Mouse (Mus musculus): Measurements from ENCODE around the gene Cracr2b. TPM values are rescaled to one million over a fixed set of nuclear protein-coding genes. Genes with fewer than 3 reads are reported as not detected.

Cracr2b gene
- polyA plus RNA-seq, 1 experiment from 2014 or later, result 4.8 TPM

DNA sequence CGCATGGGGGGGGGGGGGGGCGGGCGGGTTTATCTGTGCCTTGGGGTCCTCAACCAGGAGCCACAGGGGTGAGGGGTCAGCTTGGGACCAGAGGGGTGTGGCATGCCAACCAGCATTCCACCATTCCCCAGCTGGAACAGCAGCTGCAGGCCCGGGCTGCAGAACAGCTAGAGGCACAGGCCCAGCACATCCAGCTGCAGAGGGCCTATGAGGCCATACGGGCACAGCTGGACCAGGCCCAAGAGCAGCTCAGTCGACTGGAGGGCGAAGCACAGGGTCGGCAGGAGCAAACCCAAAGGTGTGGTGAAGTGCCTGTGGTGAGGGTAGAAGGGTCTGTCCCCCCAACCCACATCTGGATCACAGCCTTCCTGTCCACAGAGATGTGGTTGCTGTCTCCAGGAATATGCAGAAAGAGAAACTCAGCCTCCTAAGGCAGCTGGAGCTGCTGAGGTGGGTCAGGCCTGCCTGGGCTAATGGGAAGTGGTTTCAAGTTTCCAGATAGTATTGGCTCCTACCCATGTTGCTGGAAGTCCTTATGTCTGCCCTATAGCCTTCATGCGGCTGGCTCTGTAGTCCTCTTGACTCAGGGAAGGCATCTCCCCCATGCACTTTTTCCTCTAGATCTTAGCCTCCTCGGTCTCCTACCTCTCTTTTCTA, 4.6 kb downstream of the Cracr2b start:
- H3K9me3 ChIP-seq (replicated peaks; ENCODE audit: control insufficient read depth, low read length), result no peaks in the 10 kb centered on the region
- peaks cover 37% of the 10 kb centered on the region for H3K4me1 ChIP-seq (ENCODE audit: control insufficient read depth, low read depth, low read length)
- no peak for ATAC-seq (ENCODE audit: low read depth)
- no peak overlapping the region for H3K27ac ChIP-seq (ENCODE audit: low read length)
- 50% methylated on average over 10 of the region's 10 CpGs for WGBS (ENCODE audit: insufficient replicate concordance)
- peaks cover 5% of the 10 kb centered on the region for H3K36me3 ChIP-seq (ENCODE audit: control insufficient read depth, insufficient read depth)
- no peak overlapping the region for H3K4me2 ChIP-seq (ENCODE audit: low read depth, low read length)
- no peak overlapping the region for H3K9ac ChIP-seq (ENCODE audit: low read depth, low read length)
- H3K27me3 ChIP-seq (ENCODE audit: control insufficient read depth, insufficient read depth, low read depth, low read length), result peaks cover 62% of the 10 kb centered on the region
- H3K4me3 ChIP-seq (ENCODE audit: low read depth, low read length), result no peak overlapping the region

DNA sequence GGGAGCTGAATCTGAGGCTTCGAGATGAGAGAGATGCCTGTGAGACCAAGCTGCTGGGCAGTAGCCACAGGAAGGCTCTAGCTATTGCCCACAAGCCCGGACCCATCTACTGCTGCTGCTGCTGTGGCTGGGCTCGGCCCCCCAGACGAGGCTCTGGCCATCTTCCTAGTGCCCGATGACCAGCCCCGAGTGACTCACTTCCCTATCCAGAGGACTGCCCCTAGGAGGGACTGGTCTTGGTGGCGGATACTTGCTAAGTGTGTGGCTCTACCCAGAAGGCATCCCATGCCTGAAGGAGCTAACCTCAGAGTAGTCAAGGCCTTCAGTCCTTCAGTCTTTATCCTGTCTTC, 5.1 kb downstream of the Cracr2b start:
- no peak for ATAC-seq (ENCODE audit: low read depth)
- peaks cover 7% of the 10 kb centered on the region for H3K36me3 ChIP-seq (ENCODE audit: control insufficient read depth, insufficient read depth)
- H3K27me3 ChIP-seq (ENCODE audit: control insufficient read depth, insufficient read depth, low read depth, low read length), result peaks cover 57% of the 10 kb centered on the region
- peaks cover 37% of the 10 kb centered on the region for H3K4me1 ChIP-seq (ENCODE audit: control insufficient read depth, low read depth, low read length)
- H3K9ac ChIP-seq (ENCODE audit: low read depth, low read length), result no peak overlapping the region
- no peak overlapping the region for H3K4me2 ChIP-seq (ENCODE audit: low read depth, low read length)
- no peak overlapping the region for H3K27ac ChIP-seq (ENCODE audit: low read length)
- no peaks in the 10 kb centered on the region for H3K9me3 ChIP-seq (replicated peaks; ENCODE audit: control insufficient read depth, low read length)
- H3K4me3 ChIP-seq (ENCODE audit: low read depth, low read length), result no peak overlapping the region
- 57% methylated on average over 7 of the region's 7 CpGs for WGBS (ENCODE audit: insufficient replicate concordance)

DNA sequence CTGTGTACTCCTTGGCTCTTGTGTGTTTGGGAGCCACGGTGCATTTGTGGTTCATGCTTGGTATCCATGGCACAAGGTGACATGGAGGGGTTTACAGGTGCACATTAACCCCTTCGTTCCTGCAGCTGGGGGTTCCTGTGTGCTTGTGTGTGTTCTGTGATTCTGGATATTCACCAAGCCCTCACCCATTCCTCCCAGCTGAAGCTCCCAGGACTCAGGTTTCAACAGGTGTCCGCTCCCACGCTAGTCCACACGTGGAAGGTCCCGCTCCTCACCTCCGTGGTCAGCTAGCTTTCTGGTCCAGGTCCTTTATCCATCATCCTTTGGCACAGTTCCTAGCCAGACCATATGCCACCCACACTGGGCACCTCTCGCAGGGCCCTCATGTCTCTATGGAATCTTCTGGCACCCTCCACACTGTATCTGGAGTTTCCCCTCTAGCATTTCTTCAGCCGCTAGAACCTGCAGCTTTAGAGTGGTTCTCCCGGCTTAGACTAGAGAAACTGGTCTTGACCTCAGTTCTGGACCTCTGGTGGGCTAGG, 5.8 kb downstream of the Cracr2b start:
- Histone ChIP-seq H3K4me3 (ENCODE audit: low read depth, low read length) (peak overlapping the region; percentile 75), H3K9ac (ENCODE audit: low read depth, low read length) (peak overlapping the region; percentile 85), H3K36me3 (ENCODE audit: control insufficient read depth, insufficient read depth) (peaks cover 9% of the 10 kb centered on the region), H3K27me3 (ENCODE audit: control insufficient read depth, insufficient read depth, low read depth, low read length) (peaks cover 51% of the 10 kb centered on the region), H3K9me3 (replicated peaks; ENCODE audit: control insufficient read depth, low read length) (no peaks in the 10 kb centered on the region), H3K4me1 (ENCODE audit: control insufficient read depth, low read depth, low read length) (peaks cover 37% of the 10 kb centered on the region), H3K4me2 (ENCODE audit: low read depth, low read length) (peak overlapping the region; percentile 97), H3K27ac (ENCODE audit: low read length) (0 out of 2 replicates have a peak overlapping the region, but pooled peaks have one; percentile 45)
- WGBS (ENCODE audit: insufficient replicate concordance), result 57% methylated on average over 10 of the region's 10 CpGs
- ATAC-seq (ENCODE audit: low read depth), result no peak

DNA sequence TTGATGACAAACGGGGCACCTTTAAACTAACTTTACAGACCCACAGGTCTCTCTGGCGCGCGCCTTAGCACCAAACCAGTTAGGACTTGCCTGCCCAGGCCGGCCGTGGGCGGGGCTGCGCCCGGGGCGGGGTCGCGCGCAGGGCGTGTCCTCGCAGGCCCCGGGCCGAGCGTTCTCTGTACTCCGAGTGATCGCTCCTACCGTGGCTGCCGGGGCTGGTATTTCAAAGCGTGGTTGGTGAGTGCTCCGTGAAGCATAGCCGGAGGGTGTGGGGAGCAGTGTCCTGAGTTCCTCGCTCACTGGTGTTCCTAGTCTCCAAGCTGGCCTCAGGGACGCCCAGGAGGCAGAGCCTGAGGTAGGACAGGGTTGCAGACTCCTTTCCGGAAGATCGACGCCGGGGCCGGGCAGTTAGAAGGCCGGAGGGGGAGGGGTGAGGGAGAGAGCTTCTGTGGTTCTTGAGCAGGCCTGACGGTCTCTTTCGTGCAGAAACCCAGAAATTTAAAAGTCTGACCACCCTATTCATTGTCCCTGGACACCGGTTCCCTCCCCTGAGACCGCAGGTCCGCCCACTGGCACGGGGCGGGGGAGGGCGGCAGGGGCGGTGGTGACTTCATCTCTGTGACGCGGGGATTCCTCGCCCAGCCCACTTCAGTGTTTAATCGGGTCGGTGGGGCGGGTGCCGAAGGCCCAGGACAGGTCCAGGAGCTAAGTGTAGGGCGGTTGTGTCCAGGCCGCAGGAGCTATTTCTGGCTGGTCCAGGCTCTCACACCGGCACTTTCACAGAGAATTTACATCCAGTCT, 6.5 kb downstream of the Cracr2b start, which contains the start of gene Cd151:
TSS of gene Cd151 (plus strand) at position 163 of the 801 bp plus-strand sequence.
- H3K4me1 ChIP-seq (ENCODE audit: control insufficient read depth, low read depth, low read length), result peaks cover 37% of the 10 kb centered on the region
- under 1% methylated on average over 52 of the region's 52 CpGs for WGBS (ENCODE audit: insufficient replicate concordance)
- H3K9me3 ChIP-seq (replicated peaks; ENCODE audit: control insufficient read depth, low read length), result no peaks in the 10 kb centered on the region
- peak within 1 kb of the TSS; percentile 85 for H3K9ac ChIP-seq (ENCODE audit: low read depth, low read length)
- H3K4me3 ChIP-seq (ENCODE audit: low read depth, low read length), result peak within 1 kb of the TSS; percentile 75
- H3K27me3 ChIP-seq (ENCODE audit: control insufficient read depth, insufficient read depth, low read depth, low read length), result peaks cover 43% of the 10 kb centered on the region
- peak within 1 kb of the TSS; percentile 75 for H3K27ac ChIP-seq (ENCODE audit: low read length)
- H3K4me2 ChIP-seq (ENCODE audit: low read depth, low read length), result peak within 1 kb of the TSS; percentile 97
- peak; percentile 89 for ATAC-seq (ENCODE audit: low read depth)
- H3K36me3 ChIP-seq (ENCODE audit: control insufficient read depth, insufficient read depth), result peaks cover 9% of the 10 kb centered on the region

DNA sequence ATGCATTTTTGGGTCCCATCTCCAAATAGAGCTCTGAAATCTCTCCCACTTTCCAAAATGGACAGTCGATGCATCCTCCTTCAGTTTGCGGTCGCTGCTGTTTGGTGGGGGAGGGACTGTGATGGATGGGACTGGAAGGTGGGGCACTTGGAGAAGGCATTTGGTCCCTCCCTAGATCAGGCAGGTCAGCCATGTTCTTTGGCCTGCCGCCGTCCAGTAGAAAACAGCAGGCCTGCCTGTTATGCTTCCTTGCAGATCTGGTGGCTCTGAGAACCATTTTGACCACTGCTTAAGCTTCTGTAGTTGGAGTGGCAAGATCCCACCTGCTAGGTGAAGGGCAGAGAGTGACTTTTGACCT, 7.2 kb downstream of the Cracr2b start:
- peaks cover 37% of the 10 kb centered on the region for H3K4me1 ChIP-seq (ENCODE audit: control insufficient read depth, low read depth, low read length)
- H3K36me3 ChIP-seq (ENCODE audit: control insufficient read depth, insufficient read depth), result peaks cover 12% of the 10 kb centered on the region
- H3K9ac ChIP-seq (ENCODE audit: low read depth, low read length), result peak overlapping the region; percentile 85
- peak overlapping the region; percentile 75 for H3K27ac ChIP-seq (ENCODE audit: low read length)
- H3K9me3 ChIP-seq (replicated peaks; ENCODE audit: control insufficient read depth, low read length), result no peaks in the 10 kb centered on the region
- WGBS (ENCODE audit: insufficient replicate concordance), result 26% methylated on average over 5 of the region's 5 CpGs
- H3K4me2 ChIP-seq (ENCODE audit: low read depth, low read length), result peak overlapping the region; percentile 97
- no peak for ATAC-seq (ENCODE audit: low read depth)
- peaks cover 36% of the 10 kb centered on the region for H3K27me3 ChIP-seq (ENCODE audit: control insufficient read depth, insufficient read depth, low read depth, low read length)
- H3K4me3 ChIP-seq (ENCODE audit: low read depth, low read length), result peak overlapping the region; percentile 75

DNA sequence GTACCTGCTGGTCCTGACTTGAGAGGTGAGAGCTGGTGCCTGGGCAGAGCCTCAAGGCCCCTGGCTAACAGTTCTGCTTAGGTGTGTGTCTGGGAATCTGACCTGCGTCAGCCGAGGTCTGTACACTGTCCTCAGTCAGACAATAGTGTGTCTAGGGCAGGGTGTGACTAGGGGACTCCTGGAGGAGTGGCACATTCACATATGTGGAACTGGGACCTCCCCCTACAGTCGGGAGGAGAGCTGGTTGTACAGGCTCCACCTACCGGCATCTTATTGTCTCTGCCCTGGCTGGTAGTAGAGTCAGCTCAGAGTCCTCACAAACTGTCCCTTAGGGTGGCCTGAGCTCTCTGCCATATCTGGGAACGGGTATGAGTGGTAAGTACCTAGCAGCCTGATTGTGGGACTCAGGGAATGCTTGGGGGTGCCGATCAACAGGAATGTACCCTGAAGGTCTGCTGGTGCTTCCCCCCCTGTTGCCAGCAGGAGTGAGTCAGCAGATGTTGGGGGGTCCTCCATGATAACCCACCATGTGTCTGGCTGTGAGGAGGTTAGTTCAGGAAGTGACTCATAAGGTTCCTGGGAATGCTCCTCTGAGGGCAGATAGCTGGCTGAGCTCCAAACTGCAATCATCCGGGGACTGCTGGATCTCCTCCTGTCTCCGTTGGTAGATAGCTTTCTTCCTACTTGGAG, 7.8 kb downstream of the Cracr2b start:
- peak; percentile 47 for ATAC-seq (ENCODE audit: low read depth)
- Histone ChIP-seq H3K36me3 (ENCODE audit: control insufficient read depth, insufficient read depth) (peaks cover 12% of the 10 kb centered on the region), H3K4me2 (ENCODE audit: low read depth, low read length) (peak overlapping the region; percentile 97), H3K27me3 (ENCODE audit: control insufficient read depth, insufficient read depth, low read depth, low read length) (peaks cover 31% of the 10 kb centered on the region), H3K9ac (ENCODE audit: low read depth, low read length) (peak overlapping the region; percentile 85), H3K4me3 (ENCODE audit: low read depth, low read length) (peak overlapping the region; percentile 75), H3K9me3 (replicated peaks; ENCODE audit: control insufficient read depth, low read length) (no peaks in the 10 kb centered on the region), H3K27ac (ENCODE audit: low read length) (peak overlapping the region; percentile 75), H3K4me1 (ENCODE audit: control insufficient read depth, low read depth, low read length) (peaks cover 42% of the 10 kb centered on the region)
- 5% methylated on average over 8 of the region's 8 CpGs for WGBS (ENCODE audit: insufficient replicate concordance)

DNA sequence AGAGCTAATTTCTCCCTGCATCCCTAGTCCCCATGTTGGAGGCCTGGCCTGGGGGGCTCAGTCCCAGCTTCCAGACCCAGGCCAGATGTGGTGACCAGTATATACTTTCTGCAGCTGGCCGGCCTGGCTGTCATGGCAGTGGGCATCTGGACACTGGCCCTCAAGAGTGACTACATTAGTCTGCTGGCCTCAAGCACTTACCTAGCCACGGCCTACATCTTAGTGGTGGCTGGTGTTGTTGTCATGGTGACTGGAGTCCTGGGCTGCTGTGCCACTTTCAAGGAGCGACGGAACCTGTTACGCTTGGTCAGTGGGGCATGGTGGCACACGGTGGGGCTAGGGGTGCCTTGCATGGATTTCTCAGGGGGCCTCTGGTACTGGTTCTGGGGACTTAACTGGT, 8.5 kb downstream of the Cracr2b start:
- no peak for ATAC-seq (ENCODE audit: low read depth)
- H3K4me2 ChIP-seq (ENCODE audit: low read depth, low read length), result no peak overlapping the region
- 82% methylated on average over 6 of the region's 6 CpGs for WGBS (ENCODE audit: insufficient replicate concordance)
- peaks cover 24% of the 10 kb centered on the region for H3K27me3 ChIP-seq (ENCODE audit: control insufficient read depth, insufficient read depth, low read depth, low read length)
- no peak overlapping the region for H3K4me3 ChIP-seq (ENCODE audit: low read depth, low read length)
- no peaks in the 10 kb centered on the region for H3K9me3 ChIP-seq (replicated peaks; ENCODE audit: control insufficient read depth, low read length)
- no peak overlapping the region for H3K9ac ChIP-seq (ENCODE audit: low read depth, low read length)
- H3K4me1 ChIP-seq (ENCODE audit: control insufficient read depth, low read depth, low read length), result peaks cover 47% of the 10 kb centered on the region
- no peak overlapping the region for H3K27ac ChIP-seq (ENCODE audit: low read length)
- peaks cover 12% of the 10 kb centered on the region for H3K36me3 ChIP-seq (ENCODE audit: control insufficient read depth, insufficient read depth)

DNA sequence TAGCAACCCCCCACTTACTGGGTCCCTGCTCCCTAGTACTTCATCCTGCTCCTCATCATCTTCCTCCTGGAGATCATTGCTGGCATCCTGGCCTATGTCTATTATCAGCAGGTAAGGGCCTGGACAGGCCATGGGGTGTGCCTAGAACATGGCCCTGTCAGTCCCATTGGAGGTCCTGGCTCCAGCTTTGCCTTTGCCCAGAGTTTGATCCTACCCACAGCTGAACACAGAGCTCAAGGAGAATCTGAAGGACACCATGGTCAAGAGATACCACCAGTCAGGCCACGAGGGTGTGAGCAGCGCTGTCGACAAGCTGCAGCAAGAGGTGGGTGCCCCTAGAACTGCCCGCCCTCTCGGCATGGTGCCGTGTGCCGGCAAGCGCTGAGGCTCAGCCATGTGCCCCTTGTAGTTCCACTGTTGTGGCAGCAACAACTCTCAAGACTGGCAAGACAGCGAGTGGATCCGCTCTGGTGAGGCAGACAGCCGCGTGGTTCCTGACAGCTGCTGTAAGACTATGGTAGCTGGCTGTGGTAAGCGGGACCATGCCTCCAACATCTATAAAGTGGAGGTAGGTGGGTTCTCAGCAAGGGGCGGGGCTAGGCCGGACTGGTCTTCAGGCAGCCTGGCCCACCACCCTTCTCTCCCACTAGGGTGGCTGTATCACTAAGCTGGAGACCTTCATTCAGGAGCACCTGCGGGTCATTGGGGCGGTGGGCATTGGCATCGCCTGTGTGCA, 9.2 kb downstream of the Cracr2b start:
- Histone ChIP-seq H3K27ac (ENCODE audit: low read length) (no peak overlapping the region), H3K9ac (ENCODE audit: low read depth, low read length) (no peak overlapping the region), H3K36me3 (ENCODE audit: control insufficient read depth, insufficient read depth) (peaks cover 12% of the 10 kb centered on the region), H3K27me3 (ENCODE audit: control insufficient read depth, insufficient read depth, low read depth, low read length) (peaks cover 17% of the 10 kb centered on the region), H3K4me2 (ENCODE audit: low read depth, low read length) (no peak overlapping the region), H3K4me3 (ENCODE audit: low read depth, low read length) (no peak overlapping the region), H3K4me1 (ENCODE audit: control insufficient read depth, low read depth, low read length) (peaks cover 43% of the 10 kb centered on the region), H3K9me3 (replicated peaks; ENCODE audit: control insufficient read depth, low read length) (no peaks in the 10 kb centered on the region)
- WGBS (ENCODE audit: insufficient replicate concordance), result 88% methylated on average over 18 of the region's 18 CpGs
- ATAC-seq (ENCODE audit: low read depth), result no peak

Measured in liver, embryonic 16.5 days (tissue).